Mouse (Mus musculus): Measurements from ENCODE around the gene Zfp385b. TPM values are rescaled to one million over a fixed set of nuclear protein-coding genes. Genes with fewer than 3 reads are reported as not detected.

Zfp385b gene
- polyA plus RNA-seq, 1 experiment = 39.1 TPM

- Histone ChIP-seq H3K27ac (ENCODE audit: insufficient read depth, low read length) (no peak overlapping the region), H3K4me3 (ENCODE audit: insufficient read depth, low read length) (no peak overlapping the region), H3K4me1 (ENCODE audit: control insufficient read depth, insufficient read depth, low read length) (peaks cover 2% of the 10 kb centered on the region)
- TF ChIP-seq POLR2A (IDR thresholded peaks at IDR 0.05; ENCODE audit: extremely low read depth, insufficient read depth, low read length) (no peak), CTCF (IDR thresholded peaks at IDR 0.05; ENCODE audit: extremely low read depth, insufficient read depth, low read length) (no peak)
Measured at GRCm38 (mm10) chr2:77481274-77481673, 338.2 kb downstream of the Zfp385b start.

GRCm38 (mm10) chr2:77477536-77477935 lies 341.9 kb downstream of the Zfp385b start:
- H3K4me3 ChIP-seq (ENCODE audit: insufficient read depth, low read length) = no peak overlapping the region
- TF ChIP-seq CTCF (IDR thresholded peaks at IDR 0.05; ENCODE audit: extremely low read depth, insufficient read depth, low read length) (no peak), POLR2A (IDR thresholded peaks at IDR 0.05; ENCODE audit: extremely low read depth, insufficient read depth, low read length) (no peak)
- peaks cover 2% of the 10 kb centered on the region for H3K4me1 ChIP-seq (ENCODE audit: control insufficient read depth, insufficient read depth, low read length)
- no peak overlapping the region for H3K27ac ChIP-seq (ENCODE audit: insufficient read depth, low read length)

- no peak for TF ChIP-seq CTCF (IDR thresholded peaks at IDR 0.05; ENCODE audit: extremely low read depth, insufficient read depth, low read length)
- no peak for TF ChIP-seq POLR2A (IDR thresholded peaks at IDR 0.05; ENCODE audit: extremely low read depth, insufficient read depth, low read length)
- Histone ChIP-seq H3K4me1 (ENCODE audit: control insufficient read depth, insufficient read depth, low read length) (peaks cover 2% of the 10 kb centered on the region), H3K27ac (ENCODE audit: insufficient read depth, low read length) (no peak overlapping the region), H3K4me3 (ENCODE audit: insufficient read depth, low read length) (no peak overlapping the region)
Measured at GRCm38 (mm10) chr2:77476444-77476843, 343.0 kb downstream of the Zfp385b start.

- Histone ChIP-seq H3K27ac (ENCODE audit: insufficient read depth, low read length) (no peak overlapping the region), H3K4me1 (ENCODE audit: control insufficient read depth, insufficient read depth, low read length) (no peaks in the 10 kb centered on the region), H3K4me3 (ENCODE audit: insufficient read depth, low read length) (no peak overlapping the region)
- TF ChIP-seq POLR2A (IDR thresholded peaks at IDR 0.05; ENCODE audit: extremely low read depth, insufficient read depth, low read length) (no peak), CTCF (IDR thresholded peaks at IDR 0.05; ENCODE audit: extremely low read depth, insufficient read depth, low read length) (no peak)
Measured at GRCm38 (mm10) chr2:77472254-77472837, 347.1 kb downstream of the Zfp385b start.

- Histone ChIP-seq H3K4me1 (ENCODE audit: control insufficient read depth, insufficient read depth, low read length) (no peaks in the 10 kb centered on the region; the same call in 1 of the 2 replicates), H3K27ac (ENCODE audit: insufficient read depth, low read length) (no peak overlapping the region), H3K4me3 (ENCODE audit: insufficient read depth, low read length) (no peak overlapping the region)
- TF ChIP-seq POLR2A (IDR thresholded peaks at IDR 0.05; ENCODE audit: extremely low read depth, insufficient read depth, low read length) = no peak
- TF ChIP-seq CTCF (IDR thresholded peaks at IDR 0.05; ENCODE audit: extremely low read depth, insufficient read depth, low read length) = no peak
Measured at GRCm38 (mm10) chr2:77470716-77471115, 348.7 kb downstream of the Zfp385b start.

- Histone ChIP-seq H3K4me1 (ENCODE audit: control insufficient read depth, insufficient read depth, low read length) (no peaks in the 10 kb centered on the region; the same call in 1 of the 2 replicates), H3K4me3 (ENCODE audit: insufficient read depth, low read length) (no peak overlapping the region)
- TF ChIP-seq POLR2A (IDR thresholded peaks at IDR 0.05; ENCODE audit: extremely low read depth, insufficient read depth, low read length) (no peak), CTCF (IDR thresholded peaks at IDR 0.05; ENCODE audit: extremely low read depth, insufficient read depth, low read length) (no peak)
Measured at GRCm38 (mm10) chr2:77461413-77461812, 358.0 kb downstream of the Zfp385b start.

GRCm38 (mm10) chr2:77460011-77460410 lies 359.4 kb downstream of the Zfp385b start:
- TF ChIP-seq POLR2A (IDR thresholded peaks at IDR 0.05; ENCODE audit: extremely low read depth, insufficient read depth, low read length) = no peak
- TF ChIP-seq CTCF (IDR thresholded peaks at IDR 0.05; ENCODE audit: extremely low read depth, insufficient read depth, low read length) = no peak
- Histone ChIP-seq H3K4me3 (ENCODE audit: insufficient read depth, low read length) (no peak overlapping the region), H3K27ac (ENCODE audit: insufficient read depth, low read length) (no peak overlapping the region), H3K4me1 (ENCODE audit: control insufficient read depth, insufficient read depth, low read length) (no peaks in the 10 kb centered on the region; the same call in 1 of the 2 replicates)

More at GRCm38 (mm10) chr2:77461413-77461812, 358.0 kb downstream of the Zfp385b start:
- no peak overlapping the region for H3K27ac ChIP-seq (ENCODE audit: insufficient read depth, low read length)

GRCm38 (mm10) chr2:77458431-77458830 lies 361.0 kb downstream of the Zfp385b start:
- Histone ChIP-seq H3K4me1 (ENCODE audit: control insufficient read depth, insufficient read depth, low read length) (no peaks in the 10 kb centered on the region; the same call in none of the 2 replicates), H3K4me3 (ENCODE audit: insufficient read depth, low read length) (no peak overlapping the region), H3K27ac (ENCODE audit: insufficient read depth, low read length) (no peak overlapping the region)
- TF ChIP-seq POLR2A (IDR thresholded peaks at IDR 0.05; ENCODE audit: extremely low read depth, insufficient read depth, low read length) (no peak), CTCF (IDR thresholded peaks at IDR 0.05; ENCODE audit: extremely low read depth, insufficient read depth, low read length) (no peak)

GRCm38 (mm10) chr2:77457120-77457519 lies 362.3 kb downstream of the Zfp385b start:
- Histone ChIP-seq H3K4me1 (ENCODE audit: control insufficient read depth, insufficient read depth, low read length) (no peaks in the 10 kb centered on the region; the same call in 1 of the 2 replicates), H3K4me3 (ENCODE audit: insufficient read depth, low read length) (no peak overlapping the region), H3K27ac (ENCODE audit: insufficient read depth, low read length) (no peak overlapping the region)
- TF ChIP-seq POLR2A (IDR thresholded peaks at IDR 0.05; ENCODE audit: extremely low read depth, insufficient read depth, low read length) (no peak), CTCF (IDR thresholded peaks at IDR 0.05; ENCODE audit: extremely low read depth, insufficient read depth, low read length) (no peak)

GRCm38 (mm10) chr2:77456602-77457001 lies 362.8 kb downstream of the Zfp385b start:
- Histone ChIP-seq H3K4me1 (ENCODE audit: control insufficient read depth, insufficient read depth, low read length) (no peaks in the 10 kb centered on the region; the same call in 1 of the 2 replicates), H3K27ac (ENCODE audit: insufficient read depth, low read length) (no peak overlapping the region), H3K4me3 (ENCODE audit: insufficient read depth, low read length) (no peak overlapping the region)
- TF ChIP-seq POLR2A (IDR thresholded peaks at IDR 0.05; ENCODE audit: extremely low read depth, insufficient read depth, low read length) (no peak), CTCF (IDR thresholded peaks at IDR 0.05; ENCODE audit: extremely low read depth, insufficient read depth, low read length) (peak; percentile 53)

Data from cortical plate, adult 2 months (tissue).